Mouse (Mus musculus): ENCODE data around the gene Fbxl13.

The Fbxl13 gene

GRCm38 (mm10) chr5:21574386-21575209 lies 70.8 kb downstream of the Fbxl13 start:
- DNase-seq (ENCODE audit: low spot score): no peak

- DNase-seq (ENCODE audit: low spot score): no peak
Observed at GRCm38 (mm10) chr5:21572764-21573416, 72.5 kb downstream of the Fbxl13 start.

- no peak for DNase-seq (ENCODE audit: low spot score)
Observed at GRCm38 (mm10) chr5:21567784-21568183, 77.7 kb downstream of the Fbxl13 start.

- DNase-seq (ENCODE audit: low spot score): no peak
Observed at GRCm38 (mm10) chr5:21565392-21566065, 79.9 kb downstream of the Fbxl13 start.

- DNase-seq (ENCODE audit: low spot score): no peak
Observed at GRCm38 (mm10) chr5:21563936-21564335, 81.5 kb downstream of the Fbxl13 start.

- DNase-seq (ENCODE audit: low spot score): no peak
Observed at GRCm38 (mm10) chr5:21556502-21556901, 88.9 kb downstream of the Fbxl13 start.

- DNase-seq (ENCODE audit: low spot score): no peak
Observed at GRCm38 (mm10) chr5:21554732-21555131, 90.7 kb downstream of the Fbxl13 start.

- DNase-seq (ENCODE audit: low spot score): no peak
Observed at GRCm38 (mm10) chr5:21553685-21554084, 91.7 kb downstream of the Fbxl13 start.

GRCm38 (mm10) chr5:21547005-21547404 lies 98.4 kb downstream of the Fbxl13 start:
- DNase-seq (ENCODE audit: low spot score): no peak

GRCm38 (mm10) chr5:21545786-21546185 lies 99.6 kb downstream of the Fbxl13 start:
- peak; percentile 47 for DNase-seq (ENCODE audit: low spot score)

GRCm38 (mm10) chr5:21545227-21545626 lies 100.2 kb downstream of the Fbxl13 start:
- DNase-seq (ENCODE audit: low spot score): no peak

- no peak for DNase-seq (ENCODE audit: low spot score)
Observed at GRCm38 (mm10) chr5:21544821-21545220, 100.6 kb downstream of the Fbxl13 start.

- DNase-seq (ENCODE audit: low spot score): peak; percentile 29
Observed at GRCm38 (mm10) chr5:21543409-21544201, 101.8 kb downstream of the Fbxl13 start, which contains the start of gene Lrrc17. TSS of gene Lrrc17 (plus strand) at chr5:21543559.

- DNase-seq (ENCODE audit: low spot score): no peak
Observed at GRCm38 (mm10) chr5:21542226-21542625, 103.2 kb downstream of the Fbxl13 start.

GRCm38 (mm10) chr5:21532921-21533320 lies 112.5 kb downstream of the Fbxl13 start:
- DNase-seq (ENCODE audit: low spot score): no peak

- no peak for DNase-seq (ENCODE audit: low spot score)
Observed at GRCm38 (mm10) chr5:21532126-21532525, 113.3 kb downstream of the Fbxl13 start.

GRCm38 (mm10) chr5:21529110-21529720 lies 116.2 kb downstream of the Fbxl13 start:
- no peak for DNase-seq (ENCODE audit: low spot score)

- no peak for DNase-seq (ENCODE audit: low spot score)
Observed at GRCm38 (mm10) chr5:21528068-21528842, 117.2 kb downstream of the Fbxl13 start.

- DNase-seq (ENCODE audit: low spot score): peak; percentile 34
Observed at GRCm38 (mm10) chr5:21527488-21527911, 117.9 kb downstream of the Fbxl13 start.

- DNase-seq (ENCODE audit: low spot score): peak; percentile 19
Observed at GRCm38 (mm10) chr5:21526835-21527485, 118.5 kb downstream of the Fbxl13 start.

Measured in ovary, postnatal 36 days (tissue).